Mouse (Mus musculus): Measurements from ENCODE around the gene Pde1a. TPM values are rescaled to one million over a fixed set of nuclear protein-coding genes. Genes with fewer than 3 reads are reported as not detected.

The Pde1a gene
- total RNA-seq, 1 experiment = 0.31 TPM

- Histone ChIP-seq H3K9ac (ENCODE audit: insufficient read depth, low read depth, low read length, poor library complexity, severe bottlenecking) (no peak overlapping the region), H3K36me3 (ENCODE audit: control insufficient read depth, insufficient read depth, low read length, poor library complexity, severe bottlenecking) (no peaks in the 10 kb centered on the region), H3K27ac (ENCODE audit: insufficient read depth, low read depth, low read length, poor library complexity, severe bottlenecking) (no peak overlapping the region), H3K4me1 (ENCODE audit: control insufficient read depth in 2 of 2, insufficient read depth in 2 of 2, low read length in 2 of 2, poor library complexity in 1 of 2) (no peaks in the 10 kb centered on the region), H3K9me3 (ENCODE audit: control insufficient read depth, insufficient read depth, low read depth, low read length) (no peaks in the 10 kb centered on the region), H3K4me3 (ENCODE audit: insufficient read depth in 1 of 2, low read depth in 1 of 2, low read length in 2 of 2, poor library complexity in 1 of 2, severe bottlenecking in 1 of 2) (no peak overlapping the region)
- DNase-seq (ENCODE audit: low read depth, low spot score) = no peak
- in situ Hi-C loops (cut with MboI; ENCODE audit: low sequenced_read_pairs in 2 of 2, unreplicated experiment in 2 of 2) = no loop called here
- TF ChIP-seq ZC3H11A (IDR thresholded peaks at IDR 0.05; ENCODE audit: borderline replicate concordance, low read depth, low read length) = no peak
- no peak for TF ChIP-seq CHD2 (IDR thresholded peaks at IDR 0.05; ENCODE audit: low read depth, low read length)
- TF ChIP-seq ZNF384 (IDR thresholded peaks at IDR 0.05; ENCODE audit: low read depth, low read length) = no peak
- no peak for TF ChIP-seq MAFK (IDR thresholded peaks at IDR 0.05; ENCODE audit: insufficient read depth, low read depth, low read length)
- TF ChIP-seq HCFC1 (IDR thresholded peaks at IDR 0.05; ENCODE audit: borderline replicate concordance, insufficient read depth, low read length) = no peak
Measured at GRCm38 (mm10) chr2:80026053-80026452, 103.2 kb downstream of the Pde1a start.

GRCm38 (mm10) chr2:80025597-80025996 is 103.7 kb downstream of the Pde1a start:
- DNase-seq (ENCODE audit: low read depth, low spot score) = no peak
- no peak for TF ChIP-seq ZNF384 (IDR thresholded peaks at IDR 0.05; ENCODE audit: low read depth, low read length)
- no peak for TF ChIP-seq HCFC1 (IDR thresholded peaks at IDR 0.05; ENCODE audit: borderline replicate concordance, insufficient read depth, low read length)
- TF ChIP-seq ZC3H11A (IDR thresholded peaks at IDR 0.05; ENCODE audit: borderline replicate concordance, low read depth, low read length) = no peak
- no peak for TF ChIP-seq MAFK (IDR thresholded peaks at IDR 0.05; ENCODE audit: insufficient read depth, low read depth, low read length)
- no peak for TF ChIP-seq CHD2 (IDR thresholded peaks at IDR 0.05; ENCODE audit: low read depth, low read length)
- Histone ChIP-seq H3K4me3 (ENCODE audit: insufficient read depth in 1 of 2, low read depth in 1 of 2, low read length in 2 of 2, poor library complexity in 1 of 2, severe bottlenecking in 1 of 2) (no peak overlapping the region), H3K9me3 (ENCODE audit: control insufficient read depth, insufficient read depth, low read depth, low read length) (no peaks in the 10 kb centered on the region), H3K36me3 (ENCODE audit: control insufficient read depth, insufficient read depth, low read length, poor library complexity, severe bottlenecking) (no peaks in the 10 kb centered on the region), H3K27ac (ENCODE audit: insufficient read depth, low read depth, low read length, poor library complexity, severe bottlenecking) (no peak overlapping the region), H3K9ac (ENCODE audit: insufficient read depth, low read depth, low read length, poor library complexity, severe bottlenecking) (no peak overlapping the region), H3K4me1 (ENCODE audit: control insufficient read depth in 2 of 2, insufficient read depth in 2 of 2, low read length in 2 of 2, poor library complexity in 1 of 2) (no peaks in the 10 kb centered on the region)
- in situ Hi-C loops (cut with MboI; ENCODE audit: low sequenced_read_pairs in 2 of 2, unreplicated experiment in 2 of 2) = no loop called here

- H3K27ac ChIP-seq (ENCODE audit: insufficient read depth, low read depth, low read length, poor library complexity, severe bottlenecking) = no peak overlapping the region
- no peaks in the 10 kb centered on the region for H3K4me1 ChIP-seq (ENCODE audit: control insufficient read depth in 2 of 2, insufficient read depth in 2 of 2, low read length in 2 of 2, poor library complexity in 1 of 2)
- TF ChIP-seq ZNF384 (IDR thresholded peaks at IDR 0.05; ENCODE audit: low read depth, low read length) (no peak), ZC3H11A (IDR thresholded peaks at IDR 0.05; ENCODE audit: borderline replicate concordance, low read depth, low read length) (no peak), CHD2 (IDR thresholded peaks at IDR 0.05; ENCODE audit: low read depth, low read length) (no peak), MAFK (IDR thresholded peaks at IDR 0.05; ENCODE audit: insufficient read depth, low read depth, low read length) (no peak), HCFC1 (IDR thresholded peaks at IDR 0.05; ENCODE audit: borderline replicate concordance, insufficient read depth, low read length) (no peak)
- no peak for DNase-seq (ENCODE audit: low read depth, low spot score)
- no peaks in the 10 kb centered on the region for H3K9me3 ChIP-seq (ENCODE audit: control insufficient read depth, insufficient read depth, low read depth, low read length)
- H3K36me3 ChIP-seq (ENCODE audit: control insufficient read depth, insufficient read depth, low read length, poor library complexity, severe bottlenecking) = no peaks in the 10 kb centered on the region
- H3K4me3 ChIP-seq (ENCODE audit: insufficient read depth in 1 of 2, low read depth in 1 of 2, low read length in 2 of 2, poor library complexity in 1 of 2, severe bottlenecking in 1 of 2) = no peak overlapping the region
- in situ Hi-C loops (cut with MboI; ENCODE audit: low sequenced_read_pairs in 2 of 2, unreplicated experiment in 2 of 2) = no loop called here
- no peak overlapping the region for H3K9ac ChIP-seq (ENCODE audit: insufficient read depth, low read depth, low read length, poor library complexity, severe bottlenecking)
Measured at GRCm38 (mm10) chr2:80025038-80025437, 104.2 kb downstream of the Pde1a start.

GRCm38 (mm10) chr2:80014161-80014560 is 115.1 kb downstream of the Pde1a start:
- no peaks in the 10 kb centered on the region for H3K4me1 ChIP-seq (ENCODE audit: control insufficient read depth in 2 of 2, insufficient read depth in 2 of 2, low read length in 2 of 2, poor library complexity in 1 of 2)
- in situ Hi-C loops (cut with MboI; ENCODE audit: low sequenced_read_pairs in 2 of 2, unreplicated experiment in 2 of 2) = no loop called here
- H3K9ac ChIP-seq (ENCODE audit: insufficient read depth, low read depth, low read length, poor library complexity, severe bottlenecking) = no peak overlapping the region
- no peak for TF ChIP-seq ZNF384 (IDR thresholded peaks at IDR 0.05; ENCODE audit: low read depth, low read length)
- no peak for TF ChIP-seq HCFC1 (IDR thresholded peaks at IDR 0.05; ENCODE audit: borderline replicate concordance, insufficient read depth, low read length)
- no peak for TF ChIP-seq ZC3H11A (IDR thresholded peaks at IDR 0.05; ENCODE audit: borderline replicate concordance, low read depth, low read length)
- TF ChIP-seq MAFK (IDR thresholded peaks at IDR 0.05; ENCODE audit: insufficient read depth, low read depth, low read length) = no peak
- TF ChIP-seq CHD2 (IDR thresholded peaks at IDR 0.05; ENCODE audit: low read depth, low read length) = no peak
- no peak overlapping the region for H3K4me3 ChIP-seq (ENCODE audit: insufficient read depth in 1 of 2, low read depth in 1 of 2, low read length in 2 of 2, poor library complexity in 1 of 2, severe bottlenecking in 1 of 2)
- H3K9me3 ChIP-seq (ENCODE audit: control insufficient read depth, insufficient read depth, low read depth, low read length) = no peaks in the 10 kb centered on the region
- H3K27ac ChIP-seq (ENCODE audit: insufficient read depth, low read depth, low read length, poor library complexity, severe bottlenecking) = no peak overlapping the region
- DNase-seq (ENCODE audit: low read depth, low spot score) = no peak
- H3K36me3 ChIP-seq (ENCODE audit: control insufficient read depth, insufficient read depth, low read length, poor library complexity, severe bottlenecking) = no peaks in the 10 kb centered on the region

GRCm38 (mm10) chr2:80013060-80013459 is 116.2 kb downstream of the Pde1a start:
- in situ Hi-C loops (cut with MboI; ENCODE audit: low sequenced_read_pairs in 2 of 2, unreplicated experiment in 2 of 2) = no loop called here
- H3K4me1 ChIP-seq (ENCODE audit: control insufficient read depth in 2 of 2, insufficient read depth in 2 of 2, low read length in 2 of 2, poor library complexity in 1 of 2) = no peaks in the 10 kb centered on the region
- H3K27ac ChIP-seq (ENCODE audit: insufficient read depth, low read depth, low read length, poor library complexity, severe bottlenecking) = no peak overlapping the region
- TF ChIP-seq MAFK (IDR thresholded peaks at IDR 0.05; ENCODE audit: insufficient read depth, low read depth, low read length) (no peak), ZNF384 (IDR thresholded peaks at IDR 0.05; ENCODE audit: low read depth, low read length) (no peak), CHD2 (IDR thresholded peaks at IDR 0.05; ENCODE audit: low read depth, low read length) (no peak), HCFC1 (IDR thresholded peaks at IDR 0.05; ENCODE audit: borderline replicate concordance, insufficient read depth, low read length) (no peak), ZC3H11A (IDR thresholded peaks at IDR 0.05; ENCODE audit: borderline replicate concordance, low read depth, low read length) (no peak)
- H3K36me3 ChIP-seq (ENCODE audit: control insufficient read depth, insufficient read depth, low read length, poor library complexity, severe bottlenecking) = no peaks in the 10 kb centered on the region
- no peak overlapping the region for H3K4me3 ChIP-seq (ENCODE audit: insufficient read depth in 1 of 2, low read depth in 1 of 2, low read length in 2 of 2, poor library complexity in 1 of 2, severe bottlenecking in 1 of 2)
- H3K9ac ChIP-seq (ENCODE audit: insufficient read depth, low read depth, low read length, poor library complexity, severe bottlenecking) = no peak overlapping the region
- DNase-seq (ENCODE audit: low read depth, low spot score) = no peak
- no peaks in the 10 kb centered on the region for H3K9me3 ChIP-seq (ENCODE audit: control insufficient read depth, insufficient read depth, low read depth, low read length)

All from ES-E14 (cell line).